ENCODE assay signal across 10 mouse cellular contexts in genomic region chr19:12575107-12575506, GRCm38 (mm10). TPM values are rescaled to one million over a fixed set of nuclear protein-coding genes. Genes with fewer than 3 reads are reported as not detected.
A peak's percentile ranks its signal among the peaks of the same experiment; 100 is the strongest.
DNase-seq lines count a peak whose midpoint lies in the region; ATAC-seq lines count a peak whose summit lies in the region.
"Had no signal": no experiment of that assay in that cellular context is flagged by ENCODE, and none has a peak within 500 bp of the region (broad histone marks: within the 10 kb centered on the region; RNA-seq: fewer than 3 reads in every experiment).

No protein-coding gene starts in this region.

- no peak overlapping the region for H3K27ac ChIP-seq in lung, embryonic 16.5 days (ENCODE audit: low read length)
- H3K27ac ChIP-seq in embryonic facial prominence, embryonic 14.5 days (replicated peaks; ENCODE audit: low read depth, low read length), result peak overlapping the region; percentile 19
- H3K27ac ChIP-seq: hindbrain, postnatal 0 days had no signal

- WGBS in lung, embryonic 16.5 days, result 64% methylated on average over 7 of the region's 7 CpGs
- WGBS in embryonic facial prominence, embryonic 14.5 days, result 55% methylated on average over 7 of the region's 7 CpGs

- H3K4me2 ChIP-seq in lung, embryonic 16.5 days (ENCODE audit: low read depth, low read length), result peak overlapping the region; percentile 62; the same call in 1 of the 2 replicates
- peak overlapping the region; percentile 66 for H3K4me2 ChIP-seq in embryonic facial prominence, embryonic 14.5 days (ENCODE audit: low read depth, low read length)

- no peaks in the 10 kb centered on the region for H3K9me3 ChIP-seq in lung, embryonic 16.5 days (ENCODE audit: control insufficient read depth, low read length)
- H3K9me3 ChIP-seq in embryonic facial prominence, embryonic 14.5 days (ENCODE audit: control insufficient read depth, low read length), result no peaks in the 10 kb centered on the region

- no peak for DNase-seq in lung, postnatal 4 days
- peak; percentile 83 for DNase-seq in embryonic facial prominence, embryonic 14.5 days (ENCODE audit: low spot score)
- DNase-seq in heart, postnatal 36 days, result peak; percentile 27 to 42
- peak; percentile 81 for DNase-seq in skeletal muscle tissue, adult 2 months (ENCODE audit: low read depth, low spot score)
- DNase-seq in T-cell, adult 2 months (ENCODE audit: low spot score), result no peak
- DNase-seq in left cerebral cortex, postnatal 25 days (ENCODE audit: low spot score in 2 of 2), result no peak
- no peak for DNase-seq in yolk sac, embryonic 10.5 days (ENCODE audit: low spot score)

- no peak overlapping the region for H3K9ac ChIP-seq in lung, embryonic 16.5 days (ENCODE audit: low read length)
- no peak overlapping the region for H3K9ac ChIP-seq in embryonic facial prominence, embryonic 14.5 days (ENCODE audit: low read depth, low read length)

- H3K4me3 ChIP-seq in lung, embryonic 16.5 days (ENCODE audit: low read length), result no peak overlapping the region; the same call in 1 of the 2 replicates
- no peak overlapping the region for H3K4me3 ChIP-seq in embryonic facial prominence, embryonic 14.5 days (ENCODE audit: low read depth, low read length)

- peaks cover 6% of the 10 kb centered on the region for H3K4me1 ChIP-seq in lung, embryonic 16.5 days (replicated peaks; ENCODE audit: control insufficient read depth, insufficient read depth, low read length)
- H3K4me1 ChIP-seq in embryonic facial prominence, embryonic 14.5 days (ENCODE audit: control insufficient read depth, insufficient read depth, low read length), result peaks cover 5% of the 10 kb centered on the region

- peaks cover 10% of the 10 kb centered on the region; the same call in 1 of the 2 replicates for H3K36me3 ChIP-seq in lung, embryonic 16.5 days (ENCODE audit: control insufficient read depth, insufficient read depth, low read length)
- peaks cover 16% of the 10 kb centered on the region; the same call in 1 of the 2 replicates for H3K36me3 ChIP-seq in embryonic facial prominence, embryonic 14.5 days (ENCODE audit: control insufficient read depth, insufficient read depth, low read length)

- ATAC-seq in lung, embryonic 16.5 days (ENCODE audit: low read depth), result no peak
- ATAC-seq in embryonic facial prominence, embryonic 14.5 days (ENCODE audit: low read depth), result no peak
- ATAC-seq: hindbrain, postnatal 0 days had no signal

- no peaks in the 10 kb centered on the region for H3K27me3 ChIP-seq in lung, embryonic 16.5 days (ENCODE audit: control insufficient read depth, insufficient read depth, low read depth, low read length)
- H3K27me3 ChIP-seq in embryonic facial prominence, embryonic 14.5 days (replicated peaks; ENCODE audit: control insufficient read depth, insufficient read depth, low read length), result no peaks in the 10 kb centered on the region

- intact Hi-C loops in heart, postnatal 36 days (cut with DNase I), result loop anchor here (2.0 kb wide), 1 partner anchor 14 kb away; no protein-coding TSS in a partner anchor
- intact Hi-C loops in left cerebral cortex, postnatal 25 days (cut with DNase I), result no loop called here

RNA-seq across cellular contexts. Expression of gene Gm4952, which starts 24.7 kb away (rescaled TPM):
- polyA plus RNA-seq in lung, embryonic 16.5 days (2015; fragmentation: Nextera tagmentation; extraction: Ambion mirVana), result 0.09 and 0.29 TPM in 2 replicates
- 0.07 and 0.18 TPM in 2 replicates for polyA plus RNA-seq in embryonic facial prominence, embryonic 14.5 days (2014; fragmentation: Nextera tagmentation; extraction: Ambion mirVana)
- total RNA-seq in heart, postnatal 36 days (2021), result not detected
- total RNA-seq in left cerebral cortex, postnatal 25 days (2021), result under 1 TPM in 1 of 2 experiments, not detected in 1; 0.14 TPM
- total RNA-seq: hindbrain, postnatal 0 days had no signal

RNA-seq across cellular contexts. Expression of gene Fam111a, which starts 29.6 kb away (rescaled TPM):
- polyA plus RNA-seq in lung, embryonic 16.5 days (2015; fragmentation: Nextera tagmentation; extraction: Ambion mirVana), result 31.1 and 33.6 TPM in 2 replicates
- 28.3 and 28.9 TPM in 2 replicates for polyA plus RNA-seq in embryonic facial prominence, embryonic 14.5 days (2014; fragmentation: Nextera tagmentation; extraction: Ambion mirVana)
- total RNA-seq in heart, postnatal 36 days (2021), result 1 to 10 TPM; 5.9 to 6.9 TPM
- total RNA-seq in left cerebral cortex, postnatal 25 days (2021), result 1 to 10 TPM; 1.8 to 2.6 TPM

RNA-seq across cellular contexts. Expression of gene Glyat, which starts 58.0 kb away (rescaled TPM):
- not detected in 2 replicates for polyA plus RNA-seq in lung, embryonic 16.5 days (2015; fragmentation: Nextera tagmentation; extraction: Ambion mirVana)
- not detected in 2 replicates for polyA plus RNA-seq in embryonic facial prominence, embryonic 14.5 days (2014; fragmentation: Nextera tagmentation; extraction: Ambion mirVana)
- not detected for total RNA-seq in heart, postnatal 36 days (2021)
- not detected for total RNA-seq in left cerebral cortex, postnatal 25 days (2021)
- total RNA-seq: hindbrain, postnatal 0 days had no signal
- polyA plus RNA-seq: cortical plate, adult 2 months; hindbrain, postnatal 0 days had no signal

Comparison
In these comparisons a context has a peak if more than half of its experiments do, and no peak if none do; other contexts are left out.
1. DNase-seq: peak in embryonic facial prominence, embryonic 14.5 days (single experiment), heart, postnatal 36 days (2 of 2) and skeletal muscle tissue, adult 2 months (single experiment); none in lung, postnatal 4 days (0 of 2), T-cell, adult 2 months (single experiment), left cerebral cortex, postnatal 25 days (0 of 2) and yolk sac, embryonic 10.5 days (single experiment).